ENCODE assay signal across 7 mouse cellular contexts in the genomic region with DNA sequence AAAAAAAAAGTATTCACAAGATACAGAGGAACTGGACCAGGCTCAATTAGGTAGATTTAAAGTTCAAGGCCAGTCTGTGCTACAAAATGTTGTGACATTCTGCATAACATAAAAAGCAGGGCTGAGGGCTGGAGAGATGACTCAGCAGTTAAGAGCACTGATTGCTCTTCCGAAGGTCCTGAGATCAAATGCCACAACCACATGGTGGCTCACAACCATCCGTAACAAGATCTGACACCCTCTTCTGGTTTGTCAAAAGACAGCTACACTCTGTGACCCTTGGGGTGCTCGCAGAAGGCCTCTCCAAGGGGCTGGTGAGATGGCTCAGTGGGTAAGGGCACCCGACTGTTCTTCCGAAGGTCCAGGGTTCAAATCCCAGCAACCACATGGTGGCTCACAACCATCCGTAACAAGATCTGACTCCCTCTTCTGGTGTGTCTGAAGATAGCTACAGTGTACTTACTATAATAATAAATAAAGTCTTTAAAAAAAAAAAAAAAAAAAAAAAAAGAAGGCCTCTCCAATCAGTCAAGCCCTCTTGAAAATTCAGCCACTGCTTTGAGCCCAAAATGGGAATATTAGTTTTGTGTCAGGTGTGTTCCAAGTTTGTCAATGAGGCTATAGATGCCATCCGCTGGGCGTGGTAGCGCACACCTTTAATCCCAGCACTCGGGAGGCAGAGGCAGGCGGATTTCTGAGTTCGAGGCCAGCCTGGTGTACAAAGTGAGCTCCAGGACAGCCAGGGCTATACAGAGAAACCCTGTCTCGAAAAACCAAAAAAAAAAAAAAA. TPM values are rescaled to one million over a fixed set of nuclear protein-coding genes. Genes with fewer than 3 reads are reported as not detected.
DNase-seq lines count a peak whose midpoint lies in the region; TF ChIP-seq lines count a peak whose summit lies in the region.
"Not testable (repeated sequence)": the region's sequence is repeated elsewhere in the genome, so short reads cannot be mapped to it uniquely, and the experiment has no call there.

No protein-coding gene starts in this region.

- not testable (repeated sequence) for H3K9ac ChIP-seq in CH12.LX (ENCODE audit: insufficient read depth, low read depth); MEL (ENCODE audit: control insufficient read depth, low read depth, low read length, poor library complexity, severe bottlenecking); liver, adult 2 months (ENCODE audit: low read depth, low read length)

- not testable (repeated sequence) for H3K79me2 ChIP-seq in CH12.LX (replicated peaks; ENCODE audit: control insufficient read depth, extremely low read depth, insufficient read depth, poor library complexity, severe bottlenecking); MEL (ENCODE audit: control insufficient read depth, insufficient read depth, low read length, poor library complexity); liver, adult 2 months (ENCODE audit: control insufficient read depth, insufficient read depth, low read length)

- not testable (repeated sequence) for H3K4me1 ChIP-seq in CH12.LX (ENCODE audit: control insufficient read depth in 1 of 2, insufficient read depth in 2 of 2); MEL (ENCODE audit: control insufficient read depth in 1 of 2, insufficient read depth in 2 of 2, low read length in 2 of 2); liver, adult 2 months (ENCODE audit: control insufficient read depth, insufficient read depth, low read length)

- WGBS in liver, adult 2 months: 83% methylated on average over 13 of the region's 13 CpGs

- not testable (repeated sequence) for H3K4me2 ChIP-seq in CH12.LX (ENCODE audit: insufficient read depth, low read depth, poor library complexity, severe bottlenecking)

- not testable (repeated sequence) for H3K9me3 ChIP-seq in CH12.LX (replicated peaks; ENCODE audit: low read length); MEL (replicated peaks; ENCODE audit: insufficient read depth, low read length)

- not testable (repeated sequence) for TF ChIP-seq EP300 in CH12.LX (IDR thresholded peaks at IDR 0.05; ENCODE audit: low read length); MEL (IDR thresholded peaks at IDR 0.05; ENCODE audit: low read depth in 1 of 2, low read length in 2 of 2)

- H3K36me3 ChIP-seq in CH12.LX (replicated peaks in 1 of 2; ENCODE audit: control insufficient read depth in 1 of 2, insufficient read depth in 1 of 2, low read length in 1 of 2); MEL (ENCODE audit: control insufficient read depth in 1 of 2, insufficient read depth in 2 of 2, low read length in 2 of 2); liver, adult 2 months (ENCODE audit: control insufficient read depth, insufficient read depth, low read length): not testable (repeated sequence)

- not testable (repeated sequence) for H3K4me3 ChIP-seq in CH12.LX (replicated peaks in 1 of 3; ENCODE audit: low read depth in 2 of 3, low read length in 2 of 3, poor library complexity in 1 of 3); MEL (ENCODE audit: control insufficient read depth in 1 of 2, insufficient read depth in 1 of 2, low read depth in 2 of 2, low read length in 2 of 2); liver, adult 2 months (ENCODE audit: insufficient read depth, low read depth, low read length)

- H3K27ac ChIP-seq in CH12.LX (ENCODE audit: insufficient read depth, low read depth); MEL (ENCODE audit: control insufficient read depth, low read depth, low read length); liver, adult 2 months (replicated peaks; ENCODE audit: insufficient read depth, low read depth, low read length): not testable (repeated sequence)

- dilution Hi-C loops in CH12.LX (cut with MboI; ENCODE audit: extremely low pct_ligation_motif_present, extremely low pct_unique_long_range_greater_than_20kb, low sequenced_read_pairs): not testable (repeated sequence)

- in situ Hi-C loops in CH12.LX (cut with MboI; ENCODE audit: low pct_ligation_motif_present, low pct_unique_long_range_greater_than_20kb, low sequenced_read_pairs): not testable (repeated sequence)

- TF ChIP-seq RAD21 in CH12.LX (IDR thresholded peaks at IDR 0.05; ENCODE audit: low read depth, low read length); MEL (IDR thresholded peaks at IDR 0.05; ENCODE audit: low read depth, low read length): not testable (repeated sequence)

- not testable (repeated sequence) for H3K27me3 ChIP-seq in CH12.LX (replicated peaks); MEL (ENCODE audit: control insufficient read depth in 1 of 2, insufficient read depth in 2 of 2, low read length in 2 of 2); liver, adult 2 months (ENCODE audit: control insufficient read depth, insufficient read depth, low read length)

- not testable (repeated sequence) for TF ChIP-seq CTCF in CH12.LX (conservative IDR thresholded peaks at IDR 0.05 in 1 of 2, IDR thresholded peaks at IDR 0.05 in 1 of 2; ENCODE audit: low read depth in 2 of 2, low read length in 2 of 2); MEL (IDR thresholded peaks at IDR 0.05 in 2 of 3, conservative IDR thresholded peaks at IDR 0.05 in 1 of 3; ENCODE audit: control insufficient read depth in 1 of 3, insufficient read depth in 1 of 3, low read depth in 2 of 3, low read length in 3 of 3, poor library complexity in 1 of 3, severe bottlenecking in 1 of 3); liver, adult 2 months (IDR thresholded peaks at IDR 0.05; ENCODE audit: low read depth, low read length)

- not testable (repeated sequence) for TF ChIP-seq POLR2A in CH12.LX (IDR thresholded peaks at IDR 0.05; ENCODE audit: low read depth, low read length); MEL (IDR thresholded peaks at IDR 0.05; ENCODE audit: control insufficient read depth in 1 of 2, insufficient read depth in 1 of 2, low read depth in 1 of 2, low read length in 2 of 2, poor library complexity in 1 of 2); liver, adult 2 months (IDR thresholded peaks at IDR 0.05; ENCODE audit: extremely low read depth, insufficient read depth, low read length)

- DNase-seq in 3T3-L1 (ENCODE audit: low read depth, low spot score): peak; percentile 20
- DNase-seq in CH12.LX (ENCODE audit: extremely low read depth); MEL (ENCODE audit: low read depth, low spot score): not testable (repeated sequence)
- peak; percentile 81 to 85 for DNase-seq in adrenal gland, adult (ENCODE audit: inconsistent age in 2 of 2, low spot score in 1 of 2)
- peak; percentile 39 for DNase-seq in adrenal gland, adult 8-10 months
- DNase-seq in adrenal gland, postnatal 25 days: peak; percentile 20
- DNase-seq in liver, adult 2 months (ENCODE audit: extremely low read depth, low read depth, low spot score): peak; percentile 55

TF ChIP-seq in CH12.LX, 34 proteins besides CTCF, POLR2A, EP300 and RAD21:
- TF ChIP-seq TBP (conservative IDR thresholded peaks at IDR 0.05; ENCODE audit: low read depth, low read length): 0 out of 2 replicates have a peak, but pooled peaks have one; percentile 40

TF ChIP-seq in MEL, 35 proteins besides CTCF, POLR2A, EP300 and RAD21:
- peak; percentile 71 for TF ChIP-seq TBP (IDR thresholded peaks at IDR 0.05; ENCODE audit: low read depth, low read length)

RNA-seq across cellular contexts. Expression of a gene that starts 16.0 kb away (rescaled TPM):
- total RNA-seq in CH12.LX (2012; rRNA removed) (13.6 and 14.9 TPM in 2 replicates), CH12.LX (2014; rRNA removed) (18.0 and 19.7 TPM in 2 replicates), MEL (2012; rRNA removed) (14.9 and 16.8 TPM in 2 replicates)
- polyA plus RNA-seq in CH12.LX (2012; ENCODE audit: insufficient read length, low read depth) (22.8 and 24.3 TPM in 2 replicates), MEL (2012; ENCODE audit: insufficient read depth in 1 of 2, insufficient read length in 2 of 2, low read depth in 1 of 2, low replicate concordance in 2 of 2, missing spikeins in 1 of 2) (10 to 100 TPM; 23.6 to 71.1 TPM)
- total RNA-seq in adrenal gland, adult 8-10 months (2022): 10 to 100 TPM; 43.7 to 80.5 (median 57.3) TPM
- total RNA-seq in adrenal gland, postnatal 25 days (2021): 46.7 and 56.0 TPM in 2 replicates
- 10.0 and 11.1 TPM in 2 replicates for total RNA-seq in liver, adult 2 months (2014; rRNA removed)
- polyA plus RNA-seq in liver, adult 2 months (2012; rRNA removed): 1.6 and 1.7 TPM in 2 replicates

RNA-seq across cellular contexts. Expression of a gene that starts 37.2 kb away (rescaled TPM):
- total RNA-seq in CH12.LX (2012; rRNA removed): 170 and 228 TPM in 2 replicates
- total RNA-seq in CH12.LX (2014; rRNA removed): 146 and 199 TPM in 2 replicates
- 560 and 668 TPM in 2 replicates for polyA plus RNA-seq in CH12.LX (2012; ENCODE audit: insufficient read length, low read depth)
- total RNA-seq in MEL (2012; rRNA removed): 255 and 259 TPM in 2 replicates
- polyA plus RNA-seq in MEL (2012; ENCODE audit: insufficient read depth in 1 of 2, insufficient read length in 2 of 2, low read depth in 1 of 2, low replicate concordance in 2 of 2, missing spikeins in 1 of 2): 100 to 1,000 TPM; 100 to 366 TPM
- 100 to 1,000 TPM; 141 to 249 (median 190) TPM for total RNA-seq in adrenal gland, adult 8-10 months (2022)
- total RNA-seq in adrenal gland, postnatal 25 days (2021): 203 and 286 TPM in 2 replicates
- total RNA-seq in liver, adult 2 months (2014; rRNA removed): 49.3 and 50.9 TPM in 2 replicates
- 11.1 and 12.6 TPM in 2 replicates for polyA plus RNA-seq in liver, adult 2 months (2012; rRNA removed)
